Mouse (Mus musculus) intestine, embryonic 14.5 days (tissue): ENCODE data around the gene Sema4c. TPM values are rescaled to one million over a fixed set of nuclear protein-coding genes. Genes with fewer than 3 reads are reported as not detected.

ENCODE experiments used
- ATAC-seq: fragments of 200-750 bp; cut with Nextera tagmentation; replicated peaks from 2 replicates; pipeline ENCODE4 v1.8.0; 2017; ENCODE audit warnings: low read depth, moderate number of reproducible peaks, moderate TSS enrichment, moderate library complexity; ENCODE audit not compliant: low FRiP score, low TSS enrichment
- DNase-seq: peaks from one replicate; pipeline ENCODE4 v3.0.0-alpha.2; 2018; ENCODE audit warnings: low spot score
- H3K27ac ChIP-seq: fragments of 300-500 bp; sonication (generic); 2 replicates; pipeline ENCODE4 v1.5.1; 2014; ENCODE audit warnings: low read depth, mild to moderate bottlenecking, control low read depth
- H3K27me3 ChIP-seq: fragments of 300-500 bp; sonication (generic); replicated peaks from 2 replicates; pipeline ENCODE4 v1.6.1; 2014; ENCODE audit warnings: low read length, control low read depth; ENCODE audit not compliant: control insufficient read depth, insufficient read depth
- H3K36me3 ChIP-seq: fragments of 300-500 bp; sonication (generic); 2 replicates; pipeline ENCODE4 v1.6.1; 2014; ENCODE audit warnings: low read length, control low read depth; ENCODE audit not compliant: control insufficient read depth, insufficient read depth
- H3K4me1 ChIP-seq: fragments of 300-500 bp; sonication (generic); replicated peaks from 2 replicates; pipeline ENCODE4 v1.6.1; 2014; ENCODE audit warnings: low read length, control low read depth, mixed read lengths; ENCODE audit not compliant: control insufficient read depth, insufficient read depth
- H3K4me2 ChIP-seq: fragments of 300-500 bp; sonication (generic); 2 replicates; pipeline ENCODE4 v1.6.1; 2014; ENCODE audit warnings: low read length
- H3K4me3 ChIP-seq: fragments of 300-500 bp; sonication (generic); 2 replicates; pipeline ENCODE4 v1.5.1; 2014; ENCODE audit warnings: low read depth, low read length, control low read depth, mixed read lengths
- H3K9ac ChIP-seq: fragments of 300-500 bp; sonication (generic); 2 replicates; pipeline ENCODE4 v1.6.1; 2014; ENCODE audit warnings: mild to moderate bottlenecking, low read length
- H3K9me3 ChIP-seq: fragments of 300-500 bp; sonication (generic); 2 replicates; pipeline ENCODE4 v1.6.1; 2016; ENCODE audit warnings: low read length, control low read depth; ENCODE audit not compliant: control insufficient read depth
- WGBS: fragments of 180-500 bp; shearing (Covaris S2); extraction: QIAGEN DNeasy Blood & Tissue Kit; methylation state at CpG from one replicate; pipeline ENCODE4 v1.1.7; 2014; 5-methylcytosine and 5-hydroxymethylcytosine counted together
- polyA plus RNA-seq: library from polyadenylated mRNA; unstranded; fragments of >200 nt; fragmentation: Nextera tagmentation; extraction: Ambion mirVana; gene quantifications from 2 replicates; pipeline ENCODE4 v1.2.1, GENCODE M21; 2014

The Sema4c gene
- polyA plus RNA-seq, 1 experiment from 2014 or later, result 2.8 TPM

DNA sequence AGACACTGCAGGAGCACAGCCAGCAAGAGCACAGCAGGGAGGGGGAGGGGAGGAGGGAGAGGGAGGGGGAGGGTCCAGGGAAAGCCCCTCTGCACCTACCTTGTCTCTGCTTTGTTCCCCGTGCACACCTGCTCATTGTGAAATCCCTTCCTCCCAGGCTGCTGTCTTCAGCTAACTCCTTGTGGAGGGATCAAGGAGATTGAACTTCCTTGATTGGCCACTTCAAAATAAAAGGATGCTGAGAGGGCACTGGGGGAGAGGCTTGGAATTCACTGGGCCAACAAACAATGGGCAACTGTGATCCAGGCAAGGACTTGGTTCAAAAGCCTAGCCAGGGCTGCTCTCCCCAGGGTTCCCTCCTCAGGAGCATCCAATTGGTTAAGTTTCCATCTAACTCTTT is 35.0 kb upstream of the Sema4c start:
- WGBS, result 9% methylated on average over 1 of the region's 1 CpGs
- no peak overlapping the region for H3K27ac ChIP-seq

DNA sequence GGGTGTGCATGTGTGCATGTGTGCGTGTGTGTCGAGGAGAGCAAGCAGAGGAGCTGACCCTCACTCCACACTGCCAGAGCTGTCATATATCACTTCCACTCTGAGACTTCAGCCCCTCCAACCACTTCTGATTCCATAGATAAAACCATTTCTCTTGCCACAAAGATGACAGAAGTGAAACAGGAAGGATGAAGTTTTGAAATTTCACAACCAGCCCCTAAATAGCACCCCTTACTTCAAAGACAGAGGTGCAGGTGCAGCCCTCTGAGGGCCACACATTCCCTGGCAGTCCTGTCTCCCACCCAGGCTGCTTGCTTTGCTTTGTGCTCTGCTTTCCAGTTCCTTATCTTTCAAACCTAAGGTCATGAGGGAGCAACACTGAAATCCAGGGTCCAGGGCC is 33.3 kb upstream of the Sema4c start:
- no peak overlapping the region for H3K9ac ChIP-seq
- no peak for DNase-seq
- no peak for ATAC-seq
- H3K4me1 ChIP-seq, result peaks cover 40% of the 10 kb centered on the region
- WGBS, result 79% methylated on average over 2 of the region's 2 CpGs
- no peak overlapping the region for H3K4me3 ChIP-seq
- H3K27ac ChIP-seq, result no peak overlapping the region
- no peaks in the 10 kb centered on the region for H3K36me3 ChIP-seq
- H3K9me3 ChIP-seq, result no peaks in the 10 kb centered on the region
- no peaks in the 10 kb centered on the region for H3K27me3 ChIP-seq
- H3K4me2 ChIP-seq, result no peak overlapping the region

More for the DNA sequence above, 35.0 kb upstream of the Sema4c start:
- H3K9me3 ChIP-seq, result no peaks in the 10 kb centered on the region
- no peak for ATAC-seq
- H3K4me1 ChIP-seq, result peaks cover 35% of the 10 kb centered on the region
- H3K27me3 ChIP-seq, result no peaks in the 10 kb centered on the region
- H3K36me3 ChIP-seq, result no peaks in the 10 kb centered on the region
- DNase-seq, result no peak
- H3K4me3 ChIP-seq, result no peak overlapping the region
- H3K9ac ChIP-seq, result no peak overlapping the region
- H3K4me2 ChIP-seq, result no peak overlapping the region

DNA sequence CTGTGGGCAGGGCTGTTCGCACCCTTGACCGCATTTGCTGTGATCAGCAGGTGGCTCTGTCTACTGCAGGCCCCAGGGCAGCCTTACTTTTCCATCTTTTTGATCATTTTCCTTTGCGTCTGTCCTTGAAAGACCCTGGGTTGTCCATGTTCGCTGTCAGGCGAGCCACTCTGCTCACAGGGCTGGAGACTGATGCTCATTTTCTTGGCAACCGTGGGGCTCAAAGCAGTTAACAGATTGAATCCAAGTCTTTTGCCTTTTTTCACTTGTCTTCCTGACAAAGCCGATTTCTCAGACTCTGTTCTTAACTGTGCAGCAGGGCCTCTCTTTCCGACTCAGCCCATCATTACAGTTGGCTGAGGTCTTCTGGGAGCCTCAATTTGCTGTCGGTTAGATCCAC is 32.5 kb upstream of the Sema4c start:
- Histone ChIP-seq H3K36me3 (no peaks in the 10 kb centered on the region), H3K4me1 (peaks cover 32% of the 10 kb centered on the region), H3K27ac (0 out of 2 replicates have a peak overlapping the region, but pooled peaks have one; percentile 43), H3K9me3 (no peaks in the 10 kb centered on the region), H3K9ac (no peak overlapping the region), H3K27me3 (no peaks in the 10 kb centered on the region), H3K4me3 (no peak overlapping the region), H3K4me2 (no peak overlapping the region)
- no peak for ATAC-seq
- 70% methylated on average over 9 of the region's 9 CpGs for WGBS
- DNase-seq, result no peak

DNA sequence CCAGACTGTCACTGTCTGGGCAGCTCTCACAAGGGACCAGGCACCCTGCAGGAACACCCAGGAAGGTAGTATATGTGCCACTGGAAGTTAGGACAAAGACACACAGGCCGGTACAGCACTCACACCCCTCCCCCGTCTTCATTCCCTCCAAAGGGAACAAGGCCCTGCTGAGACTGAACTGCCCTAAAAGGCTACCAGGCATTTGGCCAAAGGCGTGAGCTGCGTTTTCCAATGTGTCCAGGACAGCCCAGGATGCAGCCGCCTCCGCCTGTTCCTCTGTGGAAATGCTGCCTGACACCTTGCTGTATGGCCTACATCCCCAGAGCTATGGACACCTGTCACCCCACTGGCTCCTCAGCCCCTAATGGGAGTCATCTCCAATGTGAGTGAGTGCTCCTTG is 31.3 kb upstream of the Sema4c start:
- no peaks in the 10 kb centered on the region for H3K9me3 ChIP-seq
- no peak overlapping the region for H3K4me2 ChIP-seq
- DNase-seq (no peak), ATAC-seq (no peak)
- peaks cover 27% of the 10 kb centered on the region for H3K4me1 ChIP-seq
- no peaks in the 10 kb centered on the region for H3K27me3 ChIP-seq
- H3K9ac ChIP-seq, result no peak overlapping the region
- no peaks in the 10 kb centered on the region for H3K36me3 ChIP-seq
- peak overlapping the region; percentile 78; the same call in 1 of the 2 replicates for H3K27ac ChIP-seq
- 51% methylated on average over 6 of the region's 6 CpGs for WGBS
- H3K4me3 ChIP-seq, result no peak overlapping the region

DNA sequence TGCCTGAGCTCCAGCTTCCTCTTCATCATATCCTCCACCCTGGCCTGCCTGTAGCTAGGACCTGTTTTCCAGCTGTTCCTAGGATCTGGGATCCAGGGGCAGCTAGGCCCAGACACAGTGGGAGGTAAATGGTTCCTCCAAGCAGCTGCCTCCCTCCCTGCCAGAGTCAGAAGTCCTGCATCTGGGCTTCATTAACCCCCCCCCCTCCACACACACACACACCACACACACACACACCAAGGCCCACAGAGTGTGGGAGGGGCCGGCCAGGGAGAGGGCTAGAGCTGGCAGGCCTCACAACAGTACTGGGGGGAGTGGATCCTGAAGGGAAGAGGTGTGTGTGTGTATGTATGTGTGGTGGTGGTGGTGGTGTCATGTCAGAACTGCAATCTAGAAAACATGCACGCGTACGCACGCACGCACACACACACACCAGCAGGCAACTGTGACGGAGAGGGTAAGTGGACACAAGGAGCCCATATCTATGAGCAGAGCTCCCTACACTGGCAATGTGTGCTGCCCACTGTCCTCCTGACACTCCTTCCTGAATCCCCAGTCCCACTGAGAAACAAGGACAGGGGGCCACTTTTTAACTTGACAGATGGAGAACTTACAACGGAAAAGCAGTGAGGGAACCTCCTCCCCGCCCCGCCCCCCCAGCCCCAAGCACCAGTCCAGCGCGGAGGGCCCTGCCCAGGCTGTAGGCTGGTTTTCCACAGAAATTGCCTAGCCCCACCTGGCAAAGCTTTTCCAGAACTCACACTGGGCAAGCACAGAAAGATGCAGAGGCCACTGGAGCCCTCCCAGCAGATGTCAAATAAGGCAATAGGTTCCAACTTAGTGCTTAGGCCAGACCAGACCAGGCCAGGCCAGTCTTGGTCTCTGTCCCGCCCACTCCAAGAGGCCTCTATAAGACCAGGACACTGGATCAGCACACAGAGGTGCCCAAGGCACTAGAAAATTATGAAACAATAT is 30.6 kb upstream of the Sema4c start:
- H3K27ac ChIP-seq, result peak overlapping the region; percentile 78
- WGBS, result 44% methylated on average over 13 of the region's 13 CpGs
- no peaks in the 10 kb centered on the region for H3K9me3 ChIP-seq
- no peak overlapping the region for H3K4me3 ChIP-seq
- no peak overlapping the region for H3K9ac ChIP-seq
- no peaks in the 10 kb centered on the region for H3K27me3 ChIP-seq
- H3K4me1 ChIP-seq, result peaks cover 27% of the 10 kb centered on the region
- DNase-seq, result no peak
- H3K4me2 ChIP-seq, result no peak overlapping the region
- no peaks in the 10 kb centered on the region for H3K36me3 ChIP-seq
- peak; percentile 62; the same call in 1 of the 2 replicates for ATAC-seq

DNA sequence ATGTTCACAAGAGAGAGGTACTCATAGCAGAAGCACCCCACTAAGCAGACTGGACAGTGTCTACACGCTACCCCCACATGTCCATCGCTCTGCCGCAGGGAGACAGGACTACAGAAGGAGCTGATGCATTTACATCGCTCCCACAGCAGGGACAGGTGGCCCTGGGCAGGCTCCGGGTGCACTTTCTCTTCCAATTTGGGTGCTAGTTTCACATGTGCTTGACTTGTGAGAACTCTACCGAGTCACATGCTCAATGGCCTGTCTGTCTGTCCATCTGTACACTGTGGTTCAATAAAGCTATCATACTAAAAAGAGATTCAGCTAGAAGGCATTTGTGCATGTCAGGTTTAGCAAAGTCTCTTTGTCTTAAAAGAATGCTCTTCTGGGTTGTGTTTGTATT is 29.7 kb upstream of the Sema4c start:
- Histone ChIP-seq H3K27ac (peak overlapping the region; percentile 78), H3K4me3 (no peak overlapping the region), H3K4me1 (peaks cover 27% of the 10 kb centered on the region), H3K36me3 (no peaks in the 10 kb centered on the region), H3K4me2 (no peak overlapping the region), H3K27me3 (no peaks in the 10 kb centered on the region), H3K9ac (no peak overlapping the region), H3K9me3 (no peaks in the 10 kb centered on the region)
- DNase-seq (no peak), ATAC-seq (no peak)
- WGBS, result 82% methylated on average over 6 of the region's 6 CpGs

DNA sequence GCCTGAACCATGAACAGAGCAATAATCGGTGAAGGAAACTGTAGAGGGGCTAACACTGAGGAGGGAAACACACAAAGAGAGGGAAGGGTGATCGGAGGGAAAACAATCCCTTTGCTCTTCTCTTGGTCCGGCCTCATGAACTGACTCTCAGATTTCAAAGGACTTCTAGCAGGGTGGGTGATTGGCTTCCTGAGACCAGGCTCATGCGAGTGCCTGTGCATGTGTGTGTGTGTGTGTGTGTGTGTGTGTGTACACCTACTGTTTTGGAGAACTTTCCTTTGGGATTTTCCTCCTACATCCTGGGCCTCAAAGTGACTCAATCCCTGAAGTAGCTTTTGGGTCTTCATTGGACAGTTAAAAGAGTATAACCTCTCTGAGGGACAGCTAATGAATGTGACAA is 28.1 kb upstream of the Sema4c start:
- ATAC-seq (no peak), DNase-seq (no peak)
- Histone ChIP-seq H3K27ac (no peak overlapping the region), H3K4me3 (no peak overlapping the region), H3K4me1 (peaks cover 27% of the 10 kb centered on the region), H3K9me3 (no peaks in the 10 kb centered on the region), H3K36me3 (no peaks in the 10 kb centered on the region), H3K4me2 (no peak overlapping the region), H3K27me3 (no peaks in the 10 kb centered on the region), H3K9ac (no peak overlapping the region)
- WGBS, result 41% methylated on average over 4 of the region's 4 CpGs

DNA sequence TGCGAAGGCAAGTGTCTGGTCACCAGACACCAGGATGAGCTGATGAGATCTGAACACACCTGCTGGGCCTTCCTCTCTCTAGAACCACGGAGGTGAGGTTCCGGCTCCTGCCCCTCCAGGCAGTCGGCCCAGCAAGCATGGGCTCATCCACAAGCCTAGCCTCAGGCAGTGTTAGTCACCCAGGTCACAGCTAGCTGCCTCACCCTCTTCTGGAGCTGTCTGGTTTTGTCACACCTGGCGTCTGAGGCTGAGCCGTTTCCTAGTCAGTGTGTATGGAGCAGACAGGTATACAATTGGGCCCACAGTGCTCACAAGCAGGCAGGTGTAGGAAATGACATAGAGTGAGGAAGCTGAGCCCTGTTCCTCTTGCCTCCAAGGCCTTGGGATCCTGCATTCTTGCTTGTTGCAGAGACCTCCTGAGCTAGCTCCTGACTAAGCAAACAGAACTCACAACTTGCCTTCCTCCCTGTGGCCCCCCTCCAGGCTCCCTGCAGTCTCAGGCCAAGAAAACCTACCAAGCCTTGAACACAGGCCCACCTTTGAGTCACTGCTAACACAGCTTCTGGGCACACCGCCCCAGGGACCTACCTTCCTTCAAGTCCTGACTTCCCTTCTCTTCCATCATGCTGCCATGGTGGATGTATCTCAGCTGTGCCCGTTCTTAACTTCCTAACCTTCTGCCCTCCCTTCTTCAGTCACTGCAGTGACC is 25.4 kb upstream of the Sema4c start:
- Histone ChIP-seq H3K9ac (no peak overlapping the region), H3K9me3 (no peaks in the 10 kb centered on the region), H3K27me3 (no peaks in the 10 kb centered on the region), H3K4me3 (no peak overlapping the region), H3K27ac (no peak overlapping the region), H3K36me3 (no peaks in the 10 kb centered on the region), H3K4me2 (no peak overlapping the region), H3K4me1 (peaks cover 28% of the 10 kb centered on the region)
- 79% methylated on average over 8 of the region's 8 CpGs for WGBS
- DNase-seq (no peak), ATAC-seq (no peak)
